Mouse (Mus musculus) liver, embryonic 14.5 days (tissue): Measurements from ENCODE around the gene Hdac4.

Source experiments
- CTCF ChIP-seq: IDR thresholded peaks from 2 replicates; pipeline ENCODE4 v1.5.1; 2016; ENCODE audit warnings: antibody characterized with exemption, low read depth, control low read depth
- EP300 ChIP-seq: IDR thresholded peaks from 2 replicates; pipeline ENCODE4 v1.6.1; 2016; ENCODE audit warnings: antibody characterized with exemption, low read depth

- TF ChIP-seq CTCF (no peak), EP300 (no peak)
Observed at GRCm38 (mm10) chr1:92074655-92075054, 120.8 kb downstream of the Hdac4 start.
